Mouse (Mus musculus): ENCODE results near the gene Rlf.
A peak's percentile ranks its signal among the peaks of the same experiment; 100 is the strongest.

The Rlf gene

GRCm38 (mm10) chr4:121163501-121164030 lies 51.3 kb downstream of the Rlf start:
- no peak for DNase-seq (ENCODE audit: low spot score)

- no peak for DNase-seq (ENCODE audit: low spot score)
Measured at GRCm38 (mm10) chr4:121109126-121109525, 105.8 kb downstream of the Rlf start, which contains the start of gene Tmco2. Gene Tmco2, minus strand, starts transcription at chr4:121109226.

DNA sequence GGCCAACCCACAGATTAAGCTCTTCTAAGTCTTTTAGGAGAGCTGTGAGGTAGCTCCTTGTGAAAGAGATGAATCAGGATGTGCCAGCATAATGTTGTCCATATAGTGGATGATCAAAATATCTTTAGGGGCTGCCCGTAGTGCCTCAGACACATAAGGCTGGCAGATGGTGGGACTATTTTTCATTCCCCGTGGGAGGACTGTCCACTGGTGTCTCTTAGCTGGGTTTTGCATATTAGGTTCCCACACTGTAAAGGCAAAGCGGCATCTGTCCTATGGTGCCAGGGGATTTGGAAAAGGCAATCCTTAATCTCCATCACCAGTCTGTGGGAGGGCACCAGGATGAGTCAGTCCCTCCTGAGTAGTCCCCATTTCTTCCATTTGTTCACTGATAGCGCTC lies 111.6 kb downstream of the Rlf start:
- DNase-seq (ENCODE audit: low spot score): no peak

DNA sequence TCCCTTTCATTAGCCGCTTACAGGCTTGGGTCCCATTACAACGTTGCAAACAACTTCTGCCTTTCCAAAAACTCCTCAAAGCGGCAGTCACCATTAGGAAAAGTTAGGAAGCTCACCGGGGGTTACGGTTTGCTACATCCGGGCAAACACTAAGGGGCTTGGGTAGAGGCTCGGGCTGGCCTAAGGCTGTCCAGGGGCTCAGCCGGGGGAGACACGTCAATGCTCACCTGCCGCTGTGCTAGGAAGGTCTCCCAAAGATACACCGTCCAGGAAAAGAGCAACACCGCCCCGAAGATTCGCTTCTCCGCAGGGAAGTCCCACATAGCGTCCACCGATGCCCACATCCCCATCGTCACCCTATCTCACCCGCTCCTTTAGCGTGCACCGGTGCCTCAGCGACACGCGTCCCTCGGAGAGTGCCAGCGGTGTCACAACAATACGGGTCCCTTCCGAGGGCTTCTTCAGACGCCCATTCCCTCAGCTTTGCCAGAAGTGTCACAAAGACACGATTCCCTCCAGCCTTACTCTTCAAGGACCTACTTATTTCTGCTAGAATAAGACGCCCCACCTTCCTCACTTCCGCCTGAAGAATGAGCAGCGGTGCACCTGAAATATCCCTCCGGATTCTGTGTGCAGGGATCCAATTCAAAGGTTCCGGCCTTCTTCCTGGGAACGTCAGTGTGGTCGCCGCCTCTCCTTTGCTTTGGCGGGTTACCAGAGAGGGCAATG lies 117.1 kb downstream of the Rlf start, which contains the start of gene Zmpste24:
TSS of gene Zmpste24 (minus strand) at position 592 of the 729 bp plus-strand sequence.
- DNase-seq (ENCODE audit: low spot score): peak; percentile 90

All from testis, postnatal 14 days (tissue).